Mouse (Mus musculus) myocyte (in vitro differentiated cells): ENCODE results near the gene Nadk2.

ENCODE experiments used
- CEBPB ChIP-seq: IDR thresholded peaks from 2 replicates; pipeline ENCODE4 v1.6.1; 2011; ENCODE audit warnings: mild to moderate bottlenecking, moderate library complexity; ENCODE audit not compliant: poor library complexity, insufficient read depth, severe bottlenecking
- E2F4 ChIP-seq: IDR thresholded peaks from one replicate; pipeline ENCODE4 v1.6.1; 2011; ENCODE audit warnings: mild to moderate bottlenecking, control low read depth, moderate library complexity; ENCODE audit not compliant: insufficient read depth
- MAX ChIP-seq: IDR thresholded peaks from one replicate; pipeline ENCODE4 v1.6.1; 2011; ENCODE audit warnings: low read depth, mild to moderate bottlenecking, control low read depth
- MYOD1 ChIP-seq, 3 experiments: IDR thresholded peaks; one replicate each; pipeline ENCODE4 v1.6.1; 2011; ENCODE audit warnings: control low read depth in 2 of 3, low read depth in 2 of 3, mild to moderate bottlenecking in 2 of 3, moderate library complexity in 1 of 3; ENCODE audit not compliant: insufficient read length in 2 of 3, control insufficient read depth in 1 of 3
- POLR2A ChIP-seq: IDR thresholded peaks from one replicate; pipeline ENCODE4 v1.6.1; 2011; ENCODE audit warnings: low read depth, mild to moderate bottlenecking, control low read depth, moderate library complexity; ENCODE audit not compliant: insufficient read length
- REST ChIP-seq: IDR thresholded peaks from one replicate; pipeline ENCODE4 v1.6.1; 2011; ENCODE audit warnings: mild to moderate bottlenecking, control low read depth, moderate library complexity; ENCODE audit not compliant: insufficient read depth, insufficient read length
- TCF12 ChIP-seq: IDR thresholded peaks from one replicate; pipeline ENCODE4 v1.6.1; 2011; ENCODE audit warnings: mild to moderate bottlenecking, control low read depth; ENCODE audit not compliant: poor library complexity, insufficient read depth, severe bottlenecking

DNA sequence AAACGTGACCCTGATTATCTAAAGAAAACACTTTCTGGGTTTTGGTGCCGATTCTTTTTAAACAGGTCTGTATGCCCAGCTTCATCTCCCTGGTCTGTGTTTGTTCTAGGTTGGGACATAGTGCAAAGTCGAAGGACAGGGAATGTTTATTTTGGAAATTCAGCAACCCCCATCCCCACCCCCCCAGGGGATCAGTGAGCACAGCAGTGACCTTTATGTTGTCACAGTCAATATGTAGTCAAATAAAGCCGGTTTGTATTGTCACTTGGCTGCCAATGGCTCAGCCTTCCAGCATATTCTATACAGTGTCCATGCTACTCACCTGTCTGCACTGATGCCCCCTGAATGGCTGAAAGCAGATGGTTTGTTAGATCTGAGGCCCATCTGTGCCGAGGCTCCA is 43.5 kb downstream of the Nadk2 start:
- TF ChIP-seq CEBPB (no peak), MAX (no peak), POLR2A (no peak), MYOD1 (IDR thresholded peaks at IDR 0.05; ENCODE audit: control insufficient read depth in 1 of 3, insufficient read length in 2 of 3, low read depth in 2 of 3) (no peak), TCF12 (no peak), E2F4 (no peak), REST (no peak)
